Mouse (Mus musculus) liver, embryonic 11.5 days (tissue): ENCODE measurements around the gene Dyrk1b. TPM values are rescaled to one million over a fixed set of nuclear protein-coding genes. Genes with fewer than 3 reads are reported as not detected.
A peak's percentile ranks its signal among the peaks of the same experiment; 100 is the strongest.
"Not testable (repeated sequence)": the region's sequence is repeated elsewhere in the genome, so short reads cannot be mapped to it uniquely, and the experiment has no call there.

ENCODE experiments used
- ATAC-seq: fragments of 200-750 bp; cut with Nextera tagmentation; replicated peaks from 2 replicates; pipeline ENCODE4 v1.8.0; 2017; ENCODE audit warnings: moderate number of reproducible peaks, mild to moderate bottlenecking, moderate TSS enrichment, moderate library complexity; ENCODE audit not compliant: low FRiP score
- DNase-seq: peaks from one replicate; pipeline ENCODE4 v3.0.0-alpha.2; 2017; ENCODE audit warnings: low spot score
- H3K27ac ChIP-seq: fragments of 300-500 bp; sonication (generic); 2 replicates; pipeline ENCODE4 v1.5.1; 2014; ENCODE audit warnings: mild to moderate bottlenecking, low read depth, low read length, control low read depth
- H3K27me3 ChIP-seq: fragments of 300-500 bp; sonication (generic); replicated peaks from 2 replicates; pipeline ENCODE4 v1.6.1; 2014; ENCODE audit warnings: low read length, mixed read lengths; ENCODE audit not compliant: control insufficient read depth, insufficient read depth
- H3K36me3 ChIP-seq: fragments of 300-500 bp; sonication (generic); 2 replicates; pipeline ENCODE4 v1.6.1; 2014; ENCODE audit warnings: mild to moderate bottlenecking, low read length, moderate library complexity, mixed read lengths; ENCODE audit not compliant: control insufficient read depth, insufficient read depth
- H3K4me1 ChIP-seq: fragments of 300-500 bp; sonication (generic); replicated peaks from 2 replicates; pipeline ENCODE4 v1.6.1; 2014; ENCODE audit warnings: low read length, mixed read lengths; ENCODE audit not compliant: control insufficient read depth, insufficient read depth
- H3K4me2 ChIP-seq: fragments of 300-500 bp; sonication (generic); 2 replicates; pipeline ENCODE4 v1.6.1; 2014; ENCODE audit warnings: mild to moderate bottlenecking, control low read depth, moderate library complexity
- H3K4me3 ChIP-seq: fragments of 300-500 bp; sonication (generic); 2 replicates; pipeline ENCODE4 v1.5.1; 2014; ENCODE audit warnings: low read depth, low read length, control low read depth
- H3K9ac ChIP-seq: fragments of 300-500 bp; sonication (generic); 2 replicates; pipeline ENCODE4 v1.6.1; 2014; ENCODE audit warnings: low read depth, low read length, control low read depth
- H3K9me3 ChIP-seq: fragments of 300-500 bp; sonication (generic); 2 replicates; pipeline ENCODE4 v1.6.1; 2016; ENCODE audit warnings: low read length, inconsistent platforms, mixed read lengths; ENCODE audit not compliant: control insufficient read depth
- WGBS: fragments of 180-500 bp; shearing (Covaris S2); extraction: QIAGEN DNeasy Blood & Tissue Kit; methylation state at CpG from one replicate; pipeline ENCODE4 v1.1.7; 2014; 5-methylcytosine and 5-hydroxymethylcytosine counted together
- polyA plus RNA-seq: library from polyadenylated mRNA; unstranded; fragments of >200 nt; fragmentation: Nextera tagmentation; extraction: Ambion mirVana; gene quantifications from 2 replicates; pipeline ENCODE4 v1.2.1, GENCODE M21; 2014

Gene Dyrk1b
- polyA plus RNA-seq, 1 experiment from 2014 or later: 6.0 TPM

DNA sequence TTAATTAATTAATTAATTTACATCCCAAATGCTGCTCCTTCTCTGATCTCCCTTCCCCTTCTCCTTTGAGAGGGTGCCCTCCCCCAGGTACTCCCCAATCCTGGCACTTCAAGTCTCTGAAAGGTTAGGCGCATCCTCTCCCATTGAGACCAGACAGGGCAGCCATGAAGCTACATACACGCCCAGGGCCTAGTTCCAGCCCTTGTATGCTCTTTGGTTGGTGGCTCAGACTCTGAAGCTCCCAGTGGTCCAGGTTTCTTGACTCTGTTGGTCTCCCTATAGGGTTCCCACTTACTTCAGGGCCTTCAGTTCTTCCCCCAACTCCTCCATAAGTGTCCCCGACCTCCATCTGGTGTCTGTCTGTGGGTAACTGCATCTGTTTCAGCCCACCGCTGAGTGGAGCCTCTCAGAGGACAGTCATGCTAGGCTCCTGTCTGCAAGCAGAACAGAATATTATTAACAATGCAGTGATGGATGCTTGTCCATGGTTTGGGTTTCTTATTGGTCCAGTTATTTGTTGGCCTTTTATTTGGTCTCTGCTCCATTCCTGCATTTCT, 26.9 kb downstream of the Dyrk1b start:
- Histone ChIP-seq H3K27ac (no peak overlapping the region), H3K4me1 (no peaks in the 10 kb centered on the region), H3K4me2 (no peak overlapping the region), H3K36me3 (no peaks in the 10 kb centered on the region), H3K9ac (no peak overlapping the region), H3K27me3 (no peaks in the 10 kb centered on the region), H3K9me3 (no peaks in the 10 kb centered on the region), H3K4me3 (no peak overlapping the region)
- ATAC-seq (no peak), DNase-seq (no peak)
- WGBS: 62% methylated on average over 4 of the region's 4 CpGs

- 36% methylated on average over 12 of the region's 12 CpGs for WGBS
- Histone ChIP-seq H3K4me1 (no peaks in the 10 kb centered on the region), H3K4me3 (peak overlapping the region; percentile 24; the same call in 1 of the 2 replicates), H3K27me3 (no peaks in the 10 kb centered on the region), H3K9ac (peak overlapping the region; percentile 31; the same call in 1 of the 2 replicates), H3K36me3 (no peaks in the 10 kb centered on the region), H3K27ac (no peak overlapping the region), H3K9me3 (no peaks in the 10 kb centered on the region), H3K4me2 (peak overlapping the region; percentile 54)
- no peak for DNase-seq
- no peak for ATAC-seq
Observed at GRCm38 (mm10) chr7:28208396-28208987, 29.2 kb downstream of the Dyrk1b start.

- Histone ChIP-seq H3K9ac (no peak overlapping the region), H3K36me3 (no peaks in the 10 kb centered on the region), H3K4me1 (no peaks in the 10 kb centered on the region), H3K27me3 (no peaks in the 10 kb centered on the region), H3K9me3 (no peaks in the 10 kb centered on the region), H3K4me2 (peak overlapping the region; percentile 54), H3K27ac (peak overlapping the region; percentile 22; the same call in 1 of the 2 replicates), H3K4me3 (peak overlapping the region; percentile 24; the same call in 1 of the 2 replicates)
- WGBS: 42% methylated on average over 19 of the region's 19 CpGs
- DNase-seq (no peak), ATAC-seq (no peak)
Observed at GRCm38 (mm10) chr7:28208988-28209508, 29.8 kb downstream of the Dyrk1b start.

DNA sequence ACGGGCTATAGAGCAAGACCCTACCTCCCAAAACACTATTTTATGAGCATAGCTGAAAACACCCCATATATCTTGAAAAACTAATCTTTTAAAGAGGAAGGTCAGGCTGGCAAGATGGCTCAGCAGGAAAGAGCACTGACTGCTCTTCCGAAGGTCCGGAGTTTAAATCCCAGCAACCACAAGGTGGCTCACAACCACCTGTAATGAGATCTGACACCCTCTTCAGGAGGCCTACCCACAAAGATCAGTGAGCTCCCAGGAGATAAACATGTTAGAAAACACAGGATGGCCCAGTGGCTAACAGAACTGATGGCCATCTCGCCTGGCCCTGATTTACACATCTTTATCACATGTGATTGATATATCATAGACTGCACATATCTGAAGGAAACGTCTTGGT, 31.5 kb downstream of the Dyrk1b start:
- no peak overlapping the region for H3K9ac ChIP-seq
- H3K4me3 ChIP-seq: no peak overlapping the region
- 46% methylated on average over 5 of the region's 5 CpGs for WGBS
- no peak overlapping the region for H3K4me2 ChIP-seq
- H3K27me3 ChIP-seq: no peaks in the 10 kb centered on the region
- H3K9me3 ChIP-seq: no peaks in the 10 kb centered on the region
- H3K4me1 ChIP-seq: no peaks in the 10 kb centered on the region
- H3K27ac ChIP-seq: no peak overlapping the region
- ATAC-seq: no peak
- DNase-seq: no peak
- H3K36me3 ChIP-seq: no peaks in the 10 kb centered on the region

- ATAC-seq (no peak), DNase-seq (no peak)
- WGBS: 35% methylated on average over 10 of the region's 10 CpGs
- Histone ChIP-seq H3K4me2 (no peak overlapping the region), H3K4me1 (no peaks in the 10 kb centered on the region), H3K27ac (no peak overlapping the region), H3K4me3 (no peak overlapping the region), H3K9me3 (no peaks in the 10 kb centered on the region), H3K9ac (no peak overlapping the region), H3K36me3 (no peaks in the 10 kb centered on the region), H3K27me3 (no peaks in the 10 kb centered on the region)
Observed at GRCm38 (mm10) chr7:28214142-28214541, 34.9 kb downstream of the Dyrk1b start.

DNA sequence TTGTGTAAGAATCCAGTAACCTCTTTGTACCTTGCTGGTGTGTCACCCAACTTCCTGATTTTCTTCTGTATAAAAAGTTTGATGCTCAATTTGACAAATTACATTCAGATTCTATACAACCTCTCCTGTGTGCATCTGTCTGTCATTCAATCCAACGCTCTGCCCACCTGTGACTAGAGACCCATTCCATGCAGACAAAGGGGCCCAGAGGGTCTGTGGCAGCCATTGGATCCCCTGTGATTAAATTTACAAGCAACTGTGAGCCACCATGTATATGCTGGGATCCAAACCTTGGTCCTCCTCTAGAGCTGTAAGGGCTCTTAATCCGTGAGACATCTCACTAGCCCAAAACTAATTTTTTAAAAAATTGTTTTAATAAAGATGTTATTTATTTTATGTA, 36.7 kb downstream of the Dyrk1b start:
- not testable (repeated sequence) for ATAC-seq, H3K4me2 ChIP-seq, H3K9me3 ChIP-seq, H3K27ac ChIP-seq, DNase-seq, H3K27me3 ChIP-seq, H3K9ac ChIP-seq, H3K36me3 ChIP-seq, H3K4me1 ChIP-seq, H3K4me3 ChIP-seq
- WGBS: 81% methylated on average over 2 of the region's 2 CpGs

- not testable (repeated sequence) for ATAC-seq
- WGBS: 88% methylated on average over 11 of the region's 13 CpGs
Observed at GRCm38 (mm10) chr7:28217811-28218210, 38.5 kb downstream of the Dyrk1b start.

GRCm38 (mm10) chr7:28218951-28219740, 39.9 kb downstream of the Dyrk1b start:
- not testable (repeated sequence) for H3K4me1 ChIP-seq, ATAC-seq, H3K9me3 ChIP-seq, H3K27ac ChIP-seq, H3K27me3 ChIP-seq, H3K4me3 ChIP-seq, H3K9ac ChIP-seq, DNase-seq, H3K36me3 ChIP-seq, H3K4me2 ChIP-seq
- 90% methylated on average over 20 of the region's 20 CpGs for WGBS

More at GRCm38 (mm10) chr7:28217811-28218210, 38.5 kb downstream of the Dyrk1b start:
- H3K27ac ChIP-seq, H3K4me1 ChIP-seq, H3K4me3 ChIP-seq, H3K4me2 ChIP-seq, H3K9me3 ChIP-seq, DNase-seq, H3K27me3 ChIP-seq, H3K36me3 ChIP-seq, H3K9ac ChIP-seq: not testable (repeated sequence)
